Mouse (Mus musculus) kidney, postnatal 0 days (tissue): ENCODE measurements around the gene Eif3m. TPM values are rescaled to one million over a fixed set of nuclear protein-coding genes. Genes with fewer than 3 reads are reported as not detected.

Source experiments
- ATAC-seq: fragments of 200-750 bp; cut with Nextera tagmentation; replicated peaks from 2 replicates; pipeline ENCODE4 v1.8.0; 2017; ENCODE audit warnings: low read depth, moderate number of reproducible peaks, moderate TSS enrichment, moderate library complexity; ENCODE audit not compliant: low FRiP score
- DNase-seq: peaks from one replicate; pipeline ENCODE4 v3.0.0-alpha.2; 2016; ENCODE audit warnings: low spot score
- H3K27ac ChIP-seq: fragments of 300-500 bp; sonication (generic); 2 replicates; pipeline ENCODE4 v1.5.1; 2014; ENCODE audit warnings: mild to moderate bottlenecking
- H3K27me3 ChIP-seq: fragments of 300-500 bp; sonication (generic); 2 replicates; pipeline ENCODE4 v1.6.1; 2014; ENCODE audit warnings: low read length, mixed read lengths; ENCODE audit not compliant: insufficient read depth
- H3K36me3 ChIP-seq: fragments of 300-500 bp; sonication (generic); 2 replicates; pipeline ENCODE4 v1.6.1; 2014; ENCODE audit warnings: low read length, mixed read lengths; ENCODE audit not compliant: insufficient read depth
- H3K4me1 ChIP-seq: fragments of 300-500 bp; sonication (generic); replicated peaks from 2 replicates; pipeline ENCODE4 v1.6.1; 2014; ENCODE audit warnings: antibody characterized with exemption, low read length, mixed read lengths; ENCODE audit not compliant: insufficient read depth
- H3K4me2 ChIP-seq: fragments of 300-500 bp; sonication (generic); 2 replicates; pipeline ENCODE4 v1.6.1; 2014; ENCODE audit warnings: mild to moderate bottlenecking, low read length, moderate library complexity, mixed read lengths
- H3K4me3 ChIP-seq: fragments of 300-500 bp; sonication (generic); replicated peaks from 2 replicates; pipeline ENCODE4 v1.5.1; 2014; ENCODE audit warnings: low read depth, low read length
- H3K9ac ChIP-seq: fragments of 300-500 bp; sonication (generic); 2 replicates; pipeline ENCODE4 v1.6.1; 2014; ENCODE audit warnings: low read depth, low read length
- H3K9me3 ChIP-seq: fragments of 300-500 bp; sonication (generic); replicated peaks from 2 replicates; pipeline ENCODE4 v1.6.1; 2016; ENCODE audit warnings: low read length, inconsistent platforms, mixed read lengths
- CTCF ChIP-seq: IDR thresholded peaks from 2 replicates; pipeline ENCODE4 v1.5.1; 2016; ENCODE audit warnings: antibody characterized with exemption, low read depth, mild to moderate bottlenecking, moderate library complexity
- WGBS: fragments of 180-500 bp; shearing (Covaris S2); extraction: QIAGEN DNeasy Blood & Tissue Kit; methylation state at CpG from one replicate; pipeline ENCODE4 v1.1.7; 2014; 5-methylcytosine and 5-hydroxymethylcytosine counted together
- polyA plus RNA-seq: library from polyadenylated mRNA; unstranded; fragments of >200 nt; fragmentation: Nextera tagmentation; extraction: Ambion mirVana; gene quantifications from 2 replicates; pipeline ENCODE4 v1.2.1, GENCODE M21; 2015

The Eif3m gene
- polyA plus RNA-seq = 401 and 416 TPM in 2 replicates

GRCm38 (mm10) chr2:105016967-105017287 lies at the start of gene Eif3m:
TSS of gene Eif3m (minus strand) at chr2:105017080.
- peak; percentile 100 for ATAC-seq
- peak within 1 kb of the TSS; percentile 93 for H3K9ac ChIP-seq
- peaks cover 16% of the 10 kb centered on the region for H3K36me3 ChIP-seq
- WGBS = 0% methylated on average over 25 of the region's 25 CpGs
- TF ChIP-seq CTCF = no peak
- peak within 1 kb of the TSS; percentile 91 for H3K4me3 ChIP-seq
- H3K27me3 ChIP-seq = no peaks in the 10 kb centered on the region
- H3K4me2 ChIP-seq = peak within 1 kb of the TSS; percentile 72
- peak within 1 kb of the TSS; percentile 90 for H3K27ac ChIP-seq
- peak; percentile 97 for DNase-seq
- peaks cover 10% of the 10 kb centered on the region; the same call in 1 of the 2 replicates for H3K4me1 ChIP-seq
- no peaks in the 10 kb centered on the region for H3K9me3 ChIP-seq

GRCm38 (mm10) chr2:105062741-105063372 lies 46.0 kb upstream of the Eif3m start:
- Histone ChIP-seq H3K4me1 (0 out of 2 replicates have a peak, but pooled peaks cover 2% of the 10 kb centered on the region), H3K27ac (peak overlapping the region; percentile 39), H3K9me3 (no peaks in the 10 kb centered on the region), H3K4me2 (no peak overlapping the region), H3K27me3 (no peaks in the 10 kb centered on the region), H3K9ac (no peak overlapping the region), H3K4me3 (no peak overlapping the region), H3K36me3 (no peaks in the 10 kb centered on the region)
- 17% methylated on average over 7 of the region's 7 CpGs for WGBS
- ATAC-seq (peak; percentile 51; the same call in 1 of the 2 replicates), DNase-seq (peak; percentile 78)
- no peak for TF ChIP-seq CTCF

DNA sequence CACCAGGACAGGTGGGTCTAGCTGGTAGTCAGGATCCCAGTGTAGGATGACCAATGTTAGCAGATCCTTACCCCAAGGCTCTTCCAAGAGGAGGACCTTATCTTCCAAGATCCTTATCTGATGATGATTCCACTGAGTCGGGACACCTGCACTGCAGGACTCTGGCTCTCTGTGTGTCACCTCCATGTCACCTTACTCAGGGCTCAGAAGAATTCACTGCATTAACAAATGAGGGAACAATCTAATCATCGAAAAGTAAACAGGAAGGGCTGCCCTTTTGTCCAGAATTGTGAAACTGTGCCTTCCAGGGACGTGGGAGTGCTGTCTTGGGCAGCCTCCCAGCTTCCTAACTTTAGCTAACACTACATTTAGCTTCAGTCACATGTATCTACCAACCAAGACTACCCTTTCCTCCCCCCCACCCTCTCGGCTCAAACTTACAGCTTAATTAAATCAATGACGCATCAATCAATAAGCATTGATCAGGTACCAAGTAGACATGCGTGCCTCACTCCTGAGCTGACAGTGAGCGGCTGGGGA lies 41.8 kb upstream of the Eif3m start:
- Histone ChIP-seq H3K4me2 (no peak overlapping the region), H3K36me3 (no peaks in the 10 kb centered on the region), H3K4me1 (0 out of 2 replicates have a peak, but pooled peaks cover 2% of the 10 kb centered on the region), H3K4me3 (no peak overlapping the region), H3K27ac (no peak overlapping the region), H3K27me3 (no peaks in the 10 kb centered on the region), H3K9me3 (no peaks in the 10 kb centered on the region), H3K9ac (no peak overlapping the region)
- DNase-seq (no peak), ATAC-seq (no peak)
- 50% methylated on average over 7 of the region's 7 CpGs for WGBS
- TF ChIP-seq CTCF = no peak

DNA sequence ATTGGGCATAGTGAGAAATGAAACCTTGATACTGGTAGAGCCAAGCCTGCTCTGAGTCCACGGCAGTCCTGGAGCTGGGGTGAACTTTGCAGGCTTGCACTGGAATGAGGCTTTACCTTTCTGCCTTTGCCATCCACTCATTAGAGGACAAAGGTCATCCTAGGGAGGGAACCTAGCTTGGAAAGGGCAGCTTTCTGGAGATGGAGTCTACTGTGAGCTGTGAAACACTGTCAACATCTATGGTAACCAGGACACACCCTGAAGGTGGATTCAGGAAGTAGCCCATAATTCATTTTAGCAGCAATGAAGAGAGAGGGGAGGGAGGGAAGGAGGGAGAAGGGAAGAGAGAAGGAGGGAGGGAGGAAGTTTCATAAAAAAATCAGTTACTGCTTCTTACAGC lies 38.6 kb upstream of the Eif3m start:
- no peaks in the 10 kb centered on the region for H3K4me1 ChIP-seq
- H3K4me2 ChIP-seq = no peak overlapping the region
- TF ChIP-seq CTCF = no peak
- DNase-seq = no peak
- no peaks in the 10 kb centered on the region for H3K27me3 ChIP-seq
- no peak overlapping the region for H3K27ac ChIP-seq
- 36% methylated on average over 1 of the region's 1 CpGs for WGBS
- H3K9me3 ChIP-seq = no peaks in the 10 kb centered on the region
- ATAC-seq = no peak
- H3K36me3 ChIP-seq = no peaks in the 10 kb centered on the region
- H3K4me3 ChIP-seq = no peak overlapping the region
- no peak overlapping the region for H3K9ac ChIP-seq

DNA sequence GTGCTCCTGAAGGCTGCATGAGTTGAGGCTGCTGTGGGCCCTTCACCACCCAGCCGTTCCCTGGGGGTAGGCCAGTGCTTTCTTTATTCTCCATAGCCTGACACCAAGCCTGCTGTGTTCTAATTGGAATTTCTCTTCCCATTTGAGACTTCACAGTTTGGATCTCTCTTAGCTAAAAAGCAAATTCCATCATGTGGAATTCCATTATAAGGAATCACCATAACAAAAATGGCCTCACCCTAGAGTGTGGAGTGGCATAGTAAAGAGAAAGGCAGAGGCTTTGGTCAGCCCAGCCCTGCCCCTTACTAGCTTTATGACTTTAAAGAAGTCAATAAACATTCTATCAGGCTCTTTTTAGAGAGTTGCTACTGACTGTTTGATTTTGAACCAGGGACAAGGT lies 31.4 kb upstream of the Eif3m start:
- H3K9me3 ChIP-seq = no peaks in the 10 kb centered on the region
- H3K4me2 ChIP-seq = no peak overlapping the region
- H3K4me1 ChIP-seq = no peaks in the 10 kb centered on the region
- ATAC-seq = no peak
- no peak for DNase-seq
- H3K9ac ChIP-seq = no peak overlapping the region
- H3K27me3 ChIP-seq = no peaks in the 10 kb centered on the region
- no peaks in the 10 kb centered on the region for H3K36me3 ChIP-seq
- no peak overlapping the region for H3K4me3 ChIP-seq
- TF ChIP-seq CTCF = no peak
- 64% methylated on average over 1 of the region's 1 CpGs for WGBS
- no peak overlapping the region for H3K27ac ChIP-seq

DNA sequence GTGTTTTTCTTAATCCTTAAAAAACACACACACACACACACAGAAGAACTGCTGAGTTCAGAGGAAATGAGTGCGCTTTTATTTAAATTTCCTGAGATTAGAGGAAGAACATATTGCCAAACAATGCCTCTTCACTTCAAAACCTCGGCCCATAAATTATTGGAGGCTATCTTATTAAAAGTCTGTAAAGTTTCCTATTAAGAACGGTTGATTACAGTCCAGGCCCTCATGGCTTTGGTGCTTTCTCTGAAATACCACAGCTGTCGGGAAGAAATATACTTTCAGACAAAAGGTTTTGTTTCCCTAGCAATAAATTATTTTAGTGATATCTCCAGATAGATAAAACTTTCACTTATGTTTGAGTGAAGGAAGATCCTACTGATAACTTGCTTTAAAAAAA lies 26.3 kb upstream of the Eif3m start:
- H3K36me3 ChIP-seq = no peaks in the 10 kb centered on the region
- no peaks in the 10 kb centered on the region for H3K9me3 ChIP-seq
- H3K27ac ChIP-seq = no peak overlapping the region
- H3K4me1 ChIP-seq = no peaks in the 10 kb centered on the region
- ATAC-seq = no peak
- H3K9ac ChIP-seq = no peak overlapping the region
- peak; percentile 89 for DNase-seq
- H3K4me2 ChIP-seq = no peak overlapping the region
- WGBS = 16% methylated on average over 4 of the region's 4 CpGs
- no peaks in the 10 kb centered on the region for H3K27me3 ChIP-seq
- no peak for TF ChIP-seq CTCF
- H3K4me3 ChIP-seq = no peak overlapping the region

GRCm38 (mm10) chr2:105040859-105041258 lies 24.0 kb upstream of the Eif3m start:
- no peak overlapping the region for H3K4me2 ChIP-seq
- TF ChIP-seq CTCF = no peak
- H3K9ac ChIP-seq = no peak overlapping the region
- no peaks in the 10 kb centered on the region for H3K36me3 ChIP-seq
- no peaks in the 10 kb centered on the region for H3K27me3 ChIP-seq
- H3K4me1 ChIP-seq = peaks cover 1% of the 10 kb centered on the region; the same call in 1 of the 2 replicates
- no peak overlapping the region for H3K4me3 ChIP-seq
- no peak overlapping the region for H3K27ac ChIP-seq
- WGBS = 60% methylated on average over 4 of the region's 4 CpGs
- DNase-seq (no peak), ATAC-seq (no peak)
- no peaks in the 10 kb centered on the region for H3K9me3 ChIP-seq
